Comparison of ENCODE assay signal across 20 mouse cellular contexts in genomic region chrX:144337938-144338337, GRCm38 (mm10).
"Had no signal": no experiment of that assay in that cellular context is flagged by ENCODE, and none has a peak within 500 bp of the region (broad histone marks: within the 10 kb centered on the region; RNA-seq: fewer than 3 reads in every experiment).

No protein-coding gene starts in this region.

- H3K27me3 ChIP-seq: lung, embryonic 15.5 days; midbrain, embryonic 12.5 days; neural tube, embryonic 13.5 days; neural tube, embryonic 15.5 days had no signal

- H3K36me3 ChIP-seq: lung, embryonic 15.5 days; midbrain, embryonic 10.5 days; midbrain, embryonic 12.5 days; neural tube, embryonic 13.5 days; neural tube, embryonic 15.5 days had no signal

- H3K27ac ChIP-seq: lung, embryonic 15.5 days; macrophage; midbrain, embryonic 10.5 days; midbrain, embryonic 12.5 days; neural tube, embryonic 13.5 days; neural tube, embryonic 15.5 days had no signal

- H3K4me1 ChIP-seq: lung, embryonic 15.5 days; midbrain, embryonic 10.5 days; midbrain, embryonic 12.5 days; neural tube, embryonic 13.5 days; neural tube, embryonic 15.5 days had no signal

- ATAC-seq: lung, postnatal 0 days; midbrain, embryonic 16.5 days had no signal

- H3K4me3 ChIP-seq: lung, embryonic 15.5 days; midbrain, embryonic 10.5 days; midbrain, embryonic 12.5 days; myocyte; neural tube, embryonic 13.5 days; neural tube, embryonic 15.5 days had no signal

- H3K9ac ChIP-seq: lung, embryonic 15.5 days; midbrain, embryonic 12.5 days; neural tube, embryonic 13.5 days; neural tube, embryonic 15.5 days had no signal

- DNase-seq: lung, adult 2 months; lung, postnatal 14 days; midbrain, embryonic 14.5 days; retina, postnatal 1 day; right cerebral cortex, adult 18-20 months; right cerebral cortex, postnatal 25 days; right cerebral cortex, postnatal 4 days; spleen, adult 18-20 months; thymus, adult 18-20 months; thymus, postnatal 14 days; thymus, postnatal 36 days had no signal

- H3K9me3 ChIP-seq: lung, embryonic 15.5 days; midbrain, embryonic 10.5 days; midbrain, embryonic 12.5 days; neural tube, embryonic 13.5 days; neural tube, embryonic 15.5 days had no signal

- H3K4me2 ChIP-seq: lung, embryonic 15.5 days; midbrain, embryonic 12.5 days; neural tube, embryonic 13.5 days; neural tube, embryonic 15.5 days had no signal
